Mouse (Mus musculus): ENCODE results near the gene Klrb1c. TPM values are rescaled to one million over a fixed set of nuclear protein-coding genes. Genes with fewer than 3 reads are reported as not detected.
"Not testable (repeated sequence)": the region's sequence is repeated elsewhere in the genome, so short reads cannot be mapped to it uniquely, and the experiment has no call there.

Klrb1c gene
- polyA plus RNA-seq, 1 experiment, result 8.5 TPM

- H3K4me1 ChIP-seq (ENCODE audit: control insufficient read depth, insufficient read depth, insufficient read length), result no peaks in the 10 kb centered on the region; the same call in 1 of the 2 replicates
- no peaks in the 10 kb centered on the region for H3K27me3 ChIP-seq (ENCODE audit: control insufficient read depth, insufficient read depth, low read length)
- TF ChIP-seq POLR2A (IDR thresholded peaks at IDR 0.05; ENCODE audit: low read depth, low read length), result no peak
- H3K36me3 ChIP-seq (ENCODE audit: control insufficient read depth, insufficient read depth, low read length), result no peaks in the 10 kb centered on the region
- H3K4me3 ChIP-seq (ENCODE audit: extremely low read depth, insufficient read depth, insufficient read length), result peak overlapping the region; percentile 88; the same call in 1 of the 2 replicates
- H3K27ac ChIP-seq (ENCODE audit: insufficient read depth, low read length), result no peak overlapping the region
- no peak for DNase-seq (ENCODE audit: low read depth in 1 of 2, low spot score in 2 of 2)
- 64% methylated on average over 5 of the region's 5 CpGs for WGBS
Observed at GRCm38 (mm10) chr6:128761144-128761540, 27.9 kb downstream of the Klrb1c start.

- H3K36me3 ChIP-seq (ENCODE audit: control insufficient read depth, insufficient read depth, low read length); H3K4me1 ChIP-seq (ENCODE audit: control insufficient read depth, insufficient read depth, insufficient read length); H3K27me3 ChIP-seq (ENCODE audit: control insufficient read depth, insufficient read depth, low read length): not testable (repeated sequence)
- peak; percentile 62 for TF ChIP-seq CTCF (IDR thresholded peaks at IDR 0.05; ENCODE audit: extremely low read depth, insufficient read depth, insufficient read length, insufficient replicate concordance)
- under 1% methylated on average over 44 of the region's 44 CpGs for WGBS
- peak overlapping the region; percentile 71 for H3K27ac ChIP-seq (ENCODE audit: insufficient read depth, low read length)
- DNase-seq (ENCODE audit: low read depth in 1 of 2, low spot score in 2 of 2), result peak; percentile 73 to 75
- peak overlapping the region; percentile 88 for H3K4me3 ChIP-seq (ENCODE audit: extremely low read depth, insufficient read depth, insufficient read length)
Observed at GRCm38 (mm10) chr6:128760416-128761143, 28.4 kb downstream of the Klrb1c start.

GRCm38 (mm10) chr6:128760016-128760415, 29.0 kb downstream of the Klrb1c start:
- Histone ChIP-seq H3K4me3 (ENCODE audit: extremely low read depth, insufficient read depth, insufficient read length) (peak overlapping the region; percentile 88), H3K27ac (ENCODE audit: insufficient read depth, low read length) (peak overlapping the region; percentile 71)
- whole genome bisulfite sequencing, result under 1% methylated on average over 22 of the region's 22 CpGs
- peak; percentile 79 for DNase-seq (ENCODE audit: low read depth in 1 of 2, low spot score in 2 of 2)
- H3K36me3 ChIP-seq (ENCODE audit: control insufficient read depth, insufficient read depth, low read length); H3K4me1 ChIP-seq (ENCODE audit: control insufficient read depth, insufficient read depth, insufficient read length); H3K27me3 ChIP-seq (ENCODE audit: control insufficient read depth, insufficient read depth, low read length): not testable (repeated sequence)

- Histone ChIP-seq H3K4me3 (ENCODE audit: extremely low read depth, insufficient read depth, insufficient read length) (no peak overlapping the region), H3K36me3 (ENCODE audit: control insufficient read depth, insufficient read depth, low read length) (no peaks in the 10 kb centered on the region), H3K4me1 (ENCODE audit: control insufficient read depth, insufficient read depth, insufficient read length) (no peaks in the 10 kb centered on the region; the same call in 1 of the 2 replicates), H3K27me3 (ENCODE audit: control insufficient read depth, insufficient read depth, low read length) (no peaks in the 10 kb centered on the region), H3K27ac (ENCODE audit: insufficient read depth, low read length) (no peak overlapping the region)
- TF ChIP-seq CTCF (IDR thresholded peaks at IDR 0.05; ENCODE audit: extremely low read depth, insufficient read depth, insufficient read length, insufficient replicate concordance), result no peak
- TF ChIP-seq POLR2A (IDR thresholded peaks at IDR 0.05; ENCODE audit: low read depth, low read length), result no peak
- no peak for DNase-seq (ENCODE audit: low read depth in 1 of 2, low spot score in 2 of 2)
- 86% methylated on average over 5 of the region's 5 CpGs for WGBS
Observed at GRCm38 (mm10) chr6:128759221-128759950, 29.6 kb downstream of the Klrb1c start.

- 77% methylated on average over 4 of the region's 4 CpGs for WGBS
Observed at GRCm38 (mm10) chr6:128755402-128755763, 33.6 kb downstream of the Klrb1c start.

GRCm38 (mm10) chr6:128754748-128755401, 34.1 kb downstream of the Klrb1c start:
- not testable (repeated sequence) for H3K27me3 ChIP-seq (ENCODE audit: control insufficient read depth, insufficient read depth, low read length); H3K27ac ChIP-seq (ENCODE audit: insufficient read depth, low read length); H3K36me3 ChIP-seq (ENCODE audit: control insufficient read depth, insufficient read depth, low read length); DNase-seq (ENCODE audit: low read depth in 1 of 2, low spot score in 2 of 2); H3K4me3 ChIP-seq (ENCODE audit: extremely low read depth, insufficient read depth, insufficient read length); H3K4me1 ChIP-seq (ENCODE audit: control insufficient read depth, insufficient read depth, insufficient read length)
- WGBS, result 87% methylated on average over 12 of the region's 12 CpGs

More at GRCm38 (mm10) chr6:128755402-128755763, 33.6 kb downstream of the Klrb1c start:
- not testable (repeated sequence) for H3K4me3 ChIP-seq (ENCODE audit: extremely low read depth, insufficient read depth, insufficient read length); H3K4me1 ChIP-seq (ENCODE audit: control insufficient read depth, insufficient read depth, insufficient read length); H3K36me3 ChIP-seq (ENCODE audit: control insufficient read depth, insufficient read depth, low read length); DNase-seq (ENCODE audit: low read depth in 1 of 2, low spot score in 2 of 2); H3K27me3 ChIP-seq (ENCODE audit: control insufficient read depth, insufficient read depth, low read length); H3K27ac ChIP-seq (ENCODE audit: insufficient read depth, low read length)

- not testable (repeated sequence) for H3K36me3 ChIP-seq (ENCODE audit: control insufficient read depth, insufficient read depth, low read length); H3K27me3 ChIP-seq (ENCODE audit: control insufficient read depth, insufficient read depth, low read length); DNase-seq (ENCODE audit: low read depth in 1 of 2, low spot score in 2 of 2); H3K27ac ChIP-seq (ENCODE audit: insufficient read depth, low read length); H3K4me1 ChIP-seq (ENCODE audit: control insufficient read depth, insufficient read depth, insufficient read length); H3K4me3 ChIP-seq (ENCODE audit: extremely low read depth, insufficient read depth, insufficient read length)
- WGBS, result 16% methylated on average over 9 of the region's 10 CpGs
Observed at GRCm38 (mm10) chr6:128754265-128754664, 34.8 kb downstream of the Klrb1c start.
